Mouse (Mus musculus) lung, adult 2 months (tissue): ENCODE measurements around the gene Cct6b. TPM values are rescaled to one million over a fixed set of nuclear protein-coding genes. Genes with fewer than 3 reads are reported as not detected.

Experiments used
- DNase-seq: peaks from one replicate; pipeline ENCODE4 v3.0.0; 2022
- H3K4me1 ChIP-seq: fragments of 200-500 bp; 2 replicates; pipeline ENCODE4 v1.6.1; 2011; ENCODE audit warnings: low read length; ENCODE audit not compliant: control insufficient read depth, insufficient read depth
- H3K4me3 ChIP-seq: fragments of 200-500 bp; replicated peaks from 2 replicates; pipeline ENCODE3; 2011; ENCODE audit warnings: low read depth, mild to moderate bottlenecking, control low read depth, low read length; ENCODE audit errors: extremely low read depth
- CTCF ChIP-seq: fragments of 200-500 bp; IDR thresholded peaks from 2 replicates; pipeline ENCODE4 v1.5.1; 2011; ENCODE audit warnings: mild to moderate bottlenecking, low read length, control low read depth; ENCODE audit not compliant: insufficient read depth
- POLR2A ChIP-seq: fragments of 200-500 bp; IDR thresholded peaks from 2 replicates; pipeline ENCODE4 v1.6.1; 2011; ENCODE audit warnings: low read depth, mild to moderate bottlenecking, control low read depth, low read length, borderline replicate concordance; ENCODE audit errors: extremely low read depth
- WGBS: fragments of 180-500 bp; shearing (Covaris S2); methylation state at CpG from one replicate; pipeline ENCODE4 v1.1.7; 2018; 5-methylcytosine and 5-hydroxymethylcytosine counted together
- polyA plus RNA-seq: library from polyadenylated mRNA; depleted of rRNA; stranded (reverse); fragments of >200 nt; gene quantifications from 2 replicates; pipeline ENCODE4 v1.2.3, GENCODE M21; 2012; rRNA removed

Cct6b gene
- 0.11 and 0.24 TPM in 2 replicates for polyA plus RNA-seq

DNA sequence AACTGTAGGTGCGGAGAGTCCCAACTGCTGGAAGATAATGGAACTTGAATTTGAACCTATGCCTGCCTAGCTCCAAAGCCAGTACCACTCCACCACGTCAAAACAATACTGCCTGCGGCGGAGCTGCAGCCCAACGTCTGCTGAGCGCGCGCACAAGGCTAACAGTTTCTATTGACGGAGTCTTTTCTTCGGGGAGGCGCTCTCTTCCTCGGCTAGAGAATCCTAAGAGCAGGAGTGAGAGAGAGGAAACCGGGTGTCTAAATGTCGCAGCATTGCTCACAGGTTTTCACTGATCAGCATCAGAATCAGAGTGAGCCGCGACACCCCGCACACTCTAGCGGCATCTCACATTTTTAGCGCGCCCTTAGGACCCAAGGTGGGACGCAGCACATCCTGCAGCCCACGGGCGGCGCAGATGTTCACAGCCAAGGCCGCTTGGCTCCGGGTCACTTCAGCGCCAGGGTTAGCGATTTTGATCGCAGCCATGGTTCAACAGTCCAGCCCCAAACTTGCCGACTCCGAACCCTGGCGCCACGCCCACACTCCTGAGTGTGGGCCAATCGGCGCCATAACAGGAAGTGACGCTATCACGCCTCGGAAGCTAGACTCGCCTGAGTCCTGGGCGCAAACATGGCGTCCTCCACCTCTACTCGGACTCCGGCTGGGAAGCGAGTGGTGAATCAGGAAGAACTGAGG, at the start of gene Cct6b, which contains the start of gene Zfp830:
TSS of gene Cct6b (minus strand) at position 580 of the 696 bp plus-strand sequence.
TSS of gene Zfp830 (plus strand) at position 604 of the 696 bp plus-strand sequence.
- WGBS, result under 1% methylated on average over 44 of the region's 44 CpGs
- Histone ChIP-seq H3K4me3 (peak within 1 kb of the TSS; percentile 84), H3K4me1 (no peaks in the 10 kb centered on the region; the same call in none of the 2 replicates)
- TF ChIP-seq CTCF, result no peak
- peak; percentile 99 for TF ChIP-seq POLR2A
- DNase-seq, result peak; percentile 91

DNA sequence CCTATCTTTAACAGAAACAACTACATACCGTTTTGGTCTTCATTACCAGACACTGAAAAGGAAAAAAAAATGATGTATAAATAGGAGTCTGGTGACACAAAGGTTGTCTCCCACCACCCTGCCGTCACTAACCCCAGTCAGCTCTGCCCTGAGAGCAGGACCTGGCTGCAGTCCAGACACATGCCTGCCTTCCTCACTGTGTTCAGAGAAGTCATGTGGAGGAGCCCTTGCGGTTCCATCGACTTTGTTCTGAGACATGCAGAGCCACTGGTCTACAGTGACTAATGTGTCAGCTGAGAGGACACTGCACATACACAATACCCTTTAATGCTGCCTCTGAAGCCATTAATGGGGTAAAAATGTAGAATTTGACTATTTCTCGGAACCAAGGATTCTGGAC, 44.4 kb upstream of the Cct6b start:
- TF ChIP-seq POLR2A (no peak), CTCF (no peak)
- 76% methylated on average over 5 of the region's 5 CpGs for WGBS
- no peaks in the 10 kb centered on the region for H3K4me1 ChIP-seq
- no peak for DNase-seq
- H3K4me3 ChIP-seq, result no peak overlapping the region

DNA sequence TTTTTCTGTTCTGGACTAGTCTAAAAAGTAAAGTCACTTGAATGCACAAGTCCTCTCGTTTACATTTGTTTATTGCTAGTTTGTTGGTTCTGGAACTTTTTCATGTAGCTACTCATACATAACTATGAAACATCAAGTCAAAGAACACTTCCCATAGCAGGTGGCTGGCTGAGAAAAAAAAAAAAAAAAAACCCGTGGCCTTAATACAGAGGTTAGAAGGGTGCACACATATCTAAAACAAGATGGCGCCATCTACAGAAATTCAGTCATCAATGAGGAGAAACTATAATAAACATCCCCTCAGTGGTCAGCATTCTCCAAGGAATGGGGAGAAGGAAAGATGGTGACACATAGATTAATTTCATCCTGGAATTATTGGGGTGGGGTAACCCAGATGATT, 43.2 kb upstream of the Cct6b start:
- no peak for DNase-seq
- no peak for TF ChIP-seq POLR2A
- TF ChIP-seq CTCF, result no peak
- Histone ChIP-seq H3K4me1 (no peaks in the 10 kb centered on the region), H3K4me3 (no peak overlapping the region)
- 66% methylated on average over 3 of the region's 3 CpGs for WGBS

DNA sequence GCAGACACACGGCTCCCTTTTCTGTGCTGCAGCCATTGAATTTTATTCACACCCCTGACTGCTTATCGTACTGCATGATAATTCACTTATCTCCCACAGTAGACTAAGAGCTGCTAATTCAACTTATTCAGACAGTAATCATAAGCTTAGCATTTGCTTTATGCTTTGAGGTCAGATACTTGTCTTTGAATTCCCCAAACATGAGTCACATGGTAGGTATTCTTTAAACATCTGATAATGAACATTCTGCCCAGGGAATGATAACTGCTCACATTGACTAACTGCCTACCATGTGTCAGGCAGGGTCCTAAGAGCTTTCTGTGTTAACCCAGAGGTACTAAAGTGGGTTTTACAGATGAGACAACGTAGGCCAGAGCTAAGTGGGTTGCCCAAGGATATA, 42.5 kb upstream of the Cct6b start:
- Histone ChIP-seq H3K4me1 (no peaks in the 10 kb centered on the region), H3K4me3 (no peak overlapping the region)
- WGBS, result 68% methylated on average over 3 of the region's 3 CpGs
- no peak for DNase-seq
- no peak for TF ChIP-seq POLR2A
- TF ChIP-seq CTCF, result no peak

DNA sequence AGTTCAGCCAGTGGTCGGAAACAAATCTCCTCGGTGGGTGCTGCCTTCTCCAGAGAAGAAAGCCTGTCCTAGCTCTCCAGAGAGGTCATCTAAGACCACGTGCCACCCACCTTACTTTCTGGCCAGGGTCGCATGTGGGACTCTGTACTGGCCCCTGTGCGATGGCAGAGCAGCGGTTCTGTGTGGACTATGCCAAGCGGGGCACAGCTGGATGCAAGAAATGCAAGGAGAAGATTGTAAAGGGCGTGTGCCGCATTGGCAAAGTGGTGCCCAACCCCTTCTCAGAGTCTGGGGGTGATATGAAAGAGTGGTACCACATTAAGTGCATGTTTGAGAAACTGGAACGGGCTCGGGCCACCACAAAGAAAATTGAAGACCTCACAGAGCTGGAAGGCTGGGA, 19.3 kb upstream of the Cct6b start:
- Histone ChIP-seq H3K4me1 (peaks cover 2% of the 10 kb centered on the region; the same call in 1 of the 2 replicates), H3K4me3 (no peak overlapping the region)
- WGBS, result 83% methylated on average over 11 of the region's 11 CpGs
- no peak for DNase-seq
- TF ChIP-seq CTCF (no peak), POLR2A (no peak)

DNA sequence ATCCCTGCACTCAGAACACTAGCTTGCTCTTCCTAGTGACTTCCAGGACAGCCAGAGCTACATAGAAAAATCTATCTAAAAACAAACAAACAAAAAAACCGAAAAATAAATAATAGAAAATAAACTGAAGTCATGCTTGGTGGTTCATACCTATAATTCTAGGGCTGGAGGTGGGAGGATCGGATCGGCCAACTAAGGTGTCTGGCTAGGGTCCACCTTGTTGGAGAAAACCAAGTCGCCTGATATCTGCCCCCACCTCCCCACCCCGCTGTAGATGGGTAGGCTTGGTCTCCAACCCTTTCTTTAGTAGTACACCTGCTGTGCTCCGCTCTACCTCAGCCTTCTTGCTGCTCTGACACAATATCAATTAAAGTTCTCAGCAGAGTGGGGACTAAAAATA, 18.1 kb upstream of the Cct6b start:
- peaks cover 2% of the 10 kb centered on the region; the same call in 1 of the 2 replicates for H3K4me1 ChIP-seq
- no peak overlapping the region for H3K4me3 ChIP-seq
- no peak for DNase-seq
- TF ChIP-seq POLR2A (no peak), CTCF (no peak)
- 46% methylated on average over 6 of the region's 6 CpGs for WGBS

DNA sequence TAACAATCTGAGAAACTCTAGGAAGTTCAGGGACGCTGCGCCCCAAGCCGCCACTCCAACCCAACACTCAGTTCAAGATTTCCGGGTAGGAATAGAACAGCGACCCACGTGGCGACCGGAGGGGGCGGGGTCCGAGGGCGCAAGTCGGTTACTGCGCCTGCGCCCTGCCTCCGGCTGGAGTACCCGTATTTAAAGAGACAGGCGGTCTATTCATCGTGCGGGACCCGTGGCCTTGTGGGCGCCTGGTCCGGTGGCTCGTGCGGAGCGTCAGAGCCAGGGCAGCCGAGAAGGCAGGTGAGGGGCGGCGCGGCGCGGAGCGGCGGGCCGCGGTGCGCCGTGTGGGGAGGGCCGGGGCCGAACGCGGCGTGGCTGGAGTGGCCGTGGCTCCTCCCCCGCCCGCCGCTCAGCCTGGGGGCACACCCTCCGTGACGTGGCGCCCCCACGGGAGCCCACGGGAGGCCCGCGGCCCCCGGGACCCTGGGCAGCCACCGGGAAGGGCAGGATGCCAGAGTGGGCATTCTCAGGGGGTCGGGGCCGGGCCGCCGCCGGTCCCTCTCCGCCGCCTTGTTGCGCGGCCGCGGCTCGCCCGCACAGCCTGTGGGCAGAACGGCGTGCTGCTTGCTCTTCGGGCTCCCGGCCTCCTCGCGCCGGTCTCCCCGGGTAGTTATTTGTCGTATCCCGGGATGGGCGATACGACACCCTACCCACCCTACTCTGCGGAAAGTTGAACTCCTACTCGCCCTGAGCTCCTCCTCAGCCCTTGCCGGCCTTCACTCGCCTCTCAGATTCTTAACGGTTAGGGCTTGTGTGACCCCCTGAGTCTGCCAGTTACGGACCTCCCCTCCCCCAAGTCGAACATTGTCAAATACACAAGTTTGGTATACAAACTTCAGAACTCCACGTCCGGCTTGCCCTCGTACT, 17.1 kb upstream of the Cct6b start, which contains the start of gene Lig3:
TSS of gene Lig3 (plus strand) at position 126 of the 921 bp plus-strand sequence.
- WGBS, result under 1% methylated on average over 85 of the region's 90 CpGs
- no peak for TF ChIP-seq CTCF
- TF ChIP-seq POLR2A, result peak; percentile 80; the same call in 1 of the 2 replicates
- DNase-seq, result peak; percentile 94
- H3K4me3 ChIP-seq, result peak within 1 kb of the TSS; percentile 85
- H3K4me1 ChIP-seq, result peaks cover 2% of the 10 kb centered on the region; the same call in 1 of the 2 replicates

DNA sequence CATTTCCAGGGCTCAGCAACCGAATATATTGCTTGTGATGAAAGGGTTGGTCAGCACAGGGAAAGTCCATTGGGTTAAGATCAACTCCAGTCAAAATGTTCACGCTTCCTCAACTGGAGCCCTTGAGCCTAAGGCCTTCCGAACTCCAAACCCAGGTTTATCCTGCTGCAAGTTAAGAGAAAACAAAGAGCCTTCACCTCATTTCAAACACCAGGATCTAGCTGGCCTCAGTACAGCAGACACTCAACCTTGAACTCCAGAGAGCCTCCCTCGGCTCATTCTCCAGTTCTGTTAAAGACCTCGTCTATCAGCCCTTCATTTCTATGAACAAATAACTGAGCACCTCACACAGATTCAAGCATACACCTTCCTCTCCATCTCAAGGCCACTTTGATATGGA, 16.0 kb upstream of the Cct6b start:
- no peak overlapping the region for H3K4me3 ChIP-seq
- H3K4me1 ChIP-seq, result peaks cover 2% of the 10 kb centered on the region; the same call in 1 of the 2 replicates
- WGBS, result 35% methylated on average over 5 of the region's 5 CpGs
- no peak for DNase-seq
- TF ChIP-seq POLR2A (no peak), CTCF (no peak)

DNA sequence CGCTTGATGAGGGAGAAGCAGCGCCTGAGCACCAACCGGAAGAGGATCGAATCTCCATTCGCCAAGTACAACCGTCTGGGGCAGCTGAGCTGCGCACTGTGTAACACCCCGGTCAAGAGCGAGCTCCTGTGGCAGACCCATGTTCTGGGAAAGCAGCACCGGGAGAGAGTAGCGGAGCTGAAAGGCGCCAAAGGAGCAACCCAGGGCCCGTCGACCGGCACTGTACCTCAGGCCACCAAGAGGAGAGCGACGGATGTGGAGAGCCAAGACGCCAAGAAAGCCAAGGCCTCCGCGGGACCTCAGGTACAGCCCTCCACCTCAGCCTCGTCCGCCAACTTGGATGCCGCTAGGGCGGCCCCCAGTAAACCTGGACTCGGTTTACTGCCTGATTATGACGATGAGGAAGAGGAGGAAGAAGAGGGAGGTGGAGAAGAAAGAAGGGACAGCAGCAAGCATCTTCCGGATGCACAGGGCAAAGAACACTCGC, 360 bp upstream of the Cct6b start:
- Histone ChIP-seq H3K4me3 (peak overlapping the region; percentile 84), H3K4me1 (no peaks in the 10 kb centered on the region; the same call in none of the 2 replicates)
- WGBS, result under 1% methylated on average over 28 of the region's 28 CpGs
- DNase-seq, result no peak
- no peak for TF ChIP-seq CTCF
- TF ChIP-seq POLR2A, result no peak

DNA sequence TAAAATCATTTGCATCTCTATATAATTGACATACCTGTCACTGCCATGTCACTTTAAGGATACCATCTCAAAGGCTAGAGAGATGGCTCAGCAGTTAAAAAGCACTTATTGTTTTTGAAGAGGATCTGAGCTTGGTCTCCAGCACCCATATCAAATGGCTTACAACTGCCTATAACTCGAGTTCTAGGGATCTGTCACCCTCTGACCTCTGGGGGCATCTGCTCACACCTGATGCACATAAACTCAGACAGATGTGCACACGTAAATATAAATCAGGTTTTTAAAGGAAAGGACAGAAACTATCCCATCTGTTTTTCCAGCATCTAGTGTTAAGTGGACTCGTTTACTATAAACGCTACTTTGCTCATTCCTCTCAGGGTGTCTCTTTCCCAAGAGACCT, 860 bp downstream of the Cct6b start:
- 10% methylated on average over 4 of the region's 4 CpGs for WGBS
- TF ChIP-seq CTCF (no peak), POLR2A (no peak)
- no peak for DNase-seq
- no peaks in the 10 kb centered on the region; the same call in none of the 2 replicates for H3K4me1 ChIP-seq
- H3K4me3 ChIP-seq, result peak overlapping the region; percentile 84
